Mouse (Mus musculus): Measurements from ENCODE around the gene Msi2.

Gene Msi2

GRCm38 (mm10) chr11:88557116-88557768, 161.1 kb downstream of the Msi2 start:
- DNase-seq = no peak

GRCm38 (mm10) chr11:88555902-88556549, 162.3 kb downstream of the Msi2 start:
- no peak for DNase-seq

- no peak for DNase-seq
Observed at GRCm38 (mm10) chr11:88555232-88555818, 163.0 kb downstream of the Msi2 start.

GRCm38 (mm10) chr11:88553521-88554310, 164.6 kb downstream of the Msi2 start:
- DNase-seq = no peak

GRCm38 (mm10) chr11:88552987-88553386, 165.3 kb downstream of the Msi2 start:
- peak; percentile 66 for DNase-seq

GRCm38 (mm10) chr11:88552385-88552784, 165.9 kb downstream of the Msi2 start:
- DNase-seq = no peak

- no peak for DNase-seq
Observed at GRCm38 (mm10) chr11:88551034-88551433, 167.3 kb downstream of the Msi2 start.

- no peak for DNase-seq
Observed at GRCm38 (mm10) chr11:88550083-88550907, 168.0 kb downstream of the Msi2 start.

GRCm38 (mm10) chr11:88549529-88549900, 168.8 kb downstream of the Msi2 start:
- DNase-seq = no peak

- DNase-seq = no peak
Observed at GRCm38 (mm10) chr11:88548832-88549528, 169.3 kb downstream of the Msi2 start.

- DNase-seq = no peak
Observed at GRCm38 (mm10) chr11:88548423-88548822, 169.9 kb downstream of the Msi2 start.

- no peak for DNase-seq
Observed at GRCm38 (mm10) chr11:88543771-88544170, 174.5 kb downstream of the Msi2 start.

GRCm38 (mm10) chr11:88542817-88543216, 175.5 kb downstream of the Msi2 start:
- no peak for DNase-seq

GRCm38 (mm10) chr11:88541666-88542639, 176.4 kb downstream of the Msi2 start:
- no peak for DNase-seq

- DNase-seq = no peak
Observed at GRCm38 (mm10) chr11:88539637-88540478, 178.5 kb downstream of the Msi2 start.

GRCm38 (mm10) chr11:88538710-88539340, 179.5 kb downstream of the Msi2 start:
- DNase-seq = no peak

- DNase-seq = no peak
Observed at GRCm38 (mm10) chr11:88537344-88537743, 181.0 kb downstream of the Msi2 start.

GRCm38 (mm10) chr11:88536861-88537260, 181.5 kb downstream of the Msi2 start:
- DNase-seq = no peak

GRCm38 (mm10) chr11:88534331-88534929, 183.9 kb downstream of the Msi2 start:
- DNase-seq = no peak
